Mouse (Mus musculus): ENCODE measurements around the gene Dnah11. TPM values are rescaled to one million over a fixed set of nuclear protein-coding genes. Genes with fewer than 3 reads are reported as not detected.

Gene Dnah11
- polyA plus RNA-seq, 1 experiment from 2014 or later, result 0.60 TPM

DNA sequence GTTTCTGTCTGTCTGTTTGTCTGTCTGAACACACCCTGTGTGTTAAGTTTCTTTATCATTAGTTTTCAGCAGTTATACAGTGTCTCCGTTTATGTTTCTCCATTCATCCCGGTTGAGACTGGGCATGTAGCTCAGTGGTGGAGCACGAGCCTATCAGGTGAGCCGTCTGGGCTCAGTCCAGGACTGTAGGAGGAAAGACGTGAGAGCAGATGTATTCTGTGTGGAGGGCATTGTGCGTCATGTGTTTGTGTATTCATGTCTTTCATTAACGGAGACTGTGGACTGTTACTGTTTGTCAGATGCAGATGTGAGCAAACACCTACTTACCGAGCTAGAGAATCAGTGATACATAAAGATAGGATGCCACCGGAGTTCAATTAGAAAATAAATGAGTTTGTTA lies 341.8 kb downstream of the Dnah11 start:
- no peaks in the 10 kb centered on the region for H3K9me3 ChIP-seq (replicated peaks)
- H3K4me1 ChIP-seq, result no peaks in the 10 kb centered on the region
- WGBS, result 74% methylated on average over 9 of the region's 9 CpGs
- no peak overlapping the region for H3K9ac ChIP-seq
- ATAC-seq (ENCODE audit: insufficient number of reproducible peaks, low FRiP score, low TSS enrichment, low read depth), result no peak
- H3K36me3 ChIP-seq, result no peaks in the 10 kb centered on the region
- H3K27ac ChIP-seq (replicated peaks), result no peak overlapping the region
- H3K4me3 ChIP-seq (replicated peaks), result no peak overlapping the region
- H3K4me2 ChIP-seq (replicated peaks), result no peak overlapping the region
- H3K27me3 ChIP-seq, result no peaks in the 10 kb centered on the region

DNA sequence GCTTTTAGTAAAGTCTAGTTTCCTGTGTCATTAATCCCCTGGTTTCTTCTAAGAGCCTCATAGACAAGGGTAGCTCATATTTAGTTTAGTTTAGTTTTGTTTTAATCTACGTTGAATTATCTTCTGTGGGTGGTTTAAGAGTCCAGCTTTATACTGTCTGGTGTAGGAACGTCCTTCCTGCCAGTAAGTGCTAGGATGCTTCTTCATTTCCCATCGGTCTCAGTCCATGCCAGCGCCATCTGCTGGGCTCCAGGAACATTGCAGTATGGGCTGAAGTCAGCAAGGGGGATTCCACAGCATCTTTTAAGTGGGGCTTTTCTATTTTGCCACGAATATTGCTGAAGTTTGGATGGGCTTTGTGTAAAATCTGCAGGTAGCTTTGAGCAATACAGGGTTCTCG lies 345.5 kb downstream of the Dnah11 start:
- H3K9ac ChIP-seq, result no peak overlapping the region
- no peaks in the 10 kb centered on the region for H3K9me3 ChIP-seq (replicated peaks)
- H3K27ac ChIP-seq (replicated peaks), result no peak overlapping the region
- ATAC-seq (ENCODE audit: insufficient number of reproducible peaks, low FRiP score, low TSS enrichment, low read depth), result no peak
- H3K4me1 ChIP-seq, result no peaks in the 10 kb centered on the region
- H3K27me3 ChIP-seq, result no peaks in the 10 kb centered on the region
- no peak overlapping the region for H3K4me2 ChIP-seq (replicated peaks)
- 28% methylated on average over 6 of the region's 6 CpGs for WGBS
- H3K36me3 ChIP-seq, result no peaks in the 10 kb centered on the region
- H3K4me3 ChIP-seq (replicated peaks), result no peak overlapping the region

DNA sequence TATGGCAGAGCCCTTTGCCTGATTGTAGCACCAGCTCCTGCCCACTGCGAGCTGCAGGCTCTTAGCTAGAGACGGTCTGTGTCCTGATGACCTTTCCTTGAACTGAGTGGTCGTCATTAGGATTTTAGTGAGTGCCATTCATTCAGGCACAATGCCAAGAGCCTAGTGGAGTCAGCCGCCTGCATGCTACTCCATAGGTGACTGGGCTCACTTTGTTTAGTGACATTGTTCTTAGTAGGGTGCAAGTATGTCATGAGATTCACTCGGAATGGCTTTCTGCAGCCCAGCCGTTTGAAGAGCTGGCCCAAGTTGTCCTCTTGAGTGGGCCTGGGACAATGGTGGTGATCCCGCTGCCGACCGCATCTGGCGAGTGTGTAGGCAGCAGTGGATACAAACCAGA lies 348.4 kb downstream of the Dnah11 start:
- 71% methylated on average over 10 of the region's 10 CpGs for WGBS
- no peak for ATAC-seq (ENCODE audit: insufficient number of reproducible peaks, low FRiP score, low TSS enrichment, low read depth)
- Histone ChIP-seq H3K27ac (replicated peaks) (no peak overlapping the region), H3K4me2 (replicated peaks) (no peak overlapping the region), H3K27me3 (no peaks in the 10 kb centered on the region), H3K9ac (no peak overlapping the region), H3K4me1 (no peaks in the 10 kb centered on the region), H3K36me3 (no peaks in the 10 kb centered on the region), H3K9me3 (replicated peaks) (no peaks in the 10 kb centered on the region), H3K4me3 (replicated peaks) (no peak overlapping the region)

DNA sequence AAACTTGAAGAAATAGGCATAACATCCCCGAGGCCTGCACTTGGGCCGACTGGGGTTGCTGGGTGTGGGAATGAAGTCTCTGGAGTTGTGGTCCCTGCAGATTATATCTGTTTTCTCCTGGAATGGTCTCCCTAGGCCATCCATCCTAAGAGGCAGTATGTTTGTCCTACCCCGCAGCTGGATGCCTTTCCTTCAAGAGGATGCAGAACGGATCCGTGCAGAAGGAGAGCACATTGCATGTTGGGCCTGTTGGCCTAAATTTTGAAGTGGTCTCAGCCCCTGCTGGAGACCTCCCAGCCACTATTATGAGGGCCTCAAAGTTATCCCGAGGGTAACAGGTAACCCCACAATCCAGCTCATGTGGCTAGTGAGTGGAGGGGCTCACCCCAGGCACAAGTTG lies 350.2 kb downstream of the Dnah11 start:
- ATAC-seq (ENCODE audit: insufficient number of reproducible peaks, low FRiP score, low TSS enrichment, low read depth), result no peak
- Histone ChIP-seq H3K4me3 (replicated peaks) (no peak overlapping the region), H3K4me2 (replicated peaks) (no peak overlapping the region), H3K27ac (replicated peaks) (no peak overlapping the region), H3K36me3 (no peaks in the 10 kb centered on the region), H3K9me3 (replicated peaks) (no peaks in the 10 kb centered on the region), H3K27me3 (no peaks in the 10 kb centered on the region), H3K4me1 (peaks cover 8% of the 10 kb centered on the region; the same call in 1 of the 2 replicates), H3K9ac (no peak overlapping the region)
- 92% methylated on average over 6 of the region's 6 CpGs for WGBS

DNA sequence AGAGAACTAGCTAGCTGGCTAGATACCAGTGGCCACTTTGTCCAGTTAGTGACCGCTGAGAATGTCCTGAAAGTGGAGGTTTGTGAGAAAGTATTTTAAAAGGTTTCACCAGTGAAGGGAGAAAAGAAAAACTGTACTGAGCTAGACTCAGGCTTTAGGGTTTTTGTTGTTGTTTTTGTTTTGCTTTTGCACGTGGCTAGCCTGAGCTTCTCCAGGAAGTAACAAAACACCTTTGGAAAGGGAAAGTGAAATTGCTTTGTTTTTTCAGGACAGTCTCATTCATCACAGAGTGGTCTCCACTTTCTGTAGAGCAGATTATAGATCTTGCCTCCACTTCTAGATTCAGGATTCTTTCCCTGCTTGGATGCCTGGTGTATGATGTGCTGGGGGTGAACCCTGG lies 353.9 kb downstream of the Dnah11 start:
- Histone ChIP-seq H3K9ac (no peak overlapping the region), H3K4me1 (peaks cover 12% of the 10 kb centered on the region; the same call in 1 of the 2 replicates), H3K4me3 (replicated peaks) (peak overlapping the region; percentile 89), H3K9me3 (replicated peaks) (no peaks in the 10 kb centered on the region), H3K27me3 (no peaks in the 10 kb centered on the region), H3K4me2 (replicated peaks) (peak overlapping the region; percentile 93), H3K27ac (replicated peaks) (no peak overlapping the region), H3K36me3 (no peaks in the 10 kb centered on the region)
- no peak for ATAC-seq (ENCODE audit: insufficient number of reproducible peaks, low FRiP score, low TSS enrichment, low read depth)
- WGBS, result 27% methylated on average over 2 of the region's 2 CpGs

DNA sequence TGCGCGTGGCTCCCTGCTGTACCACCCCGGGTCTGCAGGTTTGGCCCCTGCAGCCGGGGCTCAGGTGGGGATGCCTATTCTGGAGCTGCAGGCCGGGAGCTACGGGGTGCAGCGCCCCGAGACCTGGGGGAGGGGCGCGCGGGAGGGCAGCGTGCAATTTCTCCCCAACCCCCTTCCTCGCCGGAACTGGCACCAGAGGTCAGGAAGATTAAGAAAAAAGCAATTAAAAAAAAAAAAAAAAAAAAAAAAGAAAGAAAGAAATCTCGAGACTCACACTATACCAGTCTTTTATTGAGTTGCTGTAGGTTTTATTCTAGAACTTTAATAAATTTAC lies 354.8 kb downstream of the Dnah11 start:
- H3K9ac ChIP-seq, result peak overlapping the region; percentile 89
- H3K4me3 ChIP-seq (replicated peaks), result peak overlapping the region; percentile 89
- no peaks in the 10 kb centered on the region for H3K36me3 ChIP-seq
- H3K4me1 ChIP-seq, result peaks cover 12% of the 10 kb centered on the region; the same call in 1 of the 2 replicates
- peak overlapping the region; percentile 93 for H3K4me2 ChIP-seq (replicated peaks)
- no peak for ATAC-seq (ENCODE audit: insufficient number of reproducible peaks, low FRiP score, low TSS enrichment, low read depth)
- no peaks in the 10 kb centered on the region for H3K9me3 ChIP-seq (replicated peaks)
- H3K27me3 ChIP-seq, result no peaks in the 10 kb centered on the region
- 0 out of 2 replicates have a peak overlapping the region, but pooled peaks have one; percentile 75 for H3K27ac ChIP-seq (replicated peaks)
- WGBS, result under 1% methylated on average over 15 of the region's 15 CpGs

DNA sequence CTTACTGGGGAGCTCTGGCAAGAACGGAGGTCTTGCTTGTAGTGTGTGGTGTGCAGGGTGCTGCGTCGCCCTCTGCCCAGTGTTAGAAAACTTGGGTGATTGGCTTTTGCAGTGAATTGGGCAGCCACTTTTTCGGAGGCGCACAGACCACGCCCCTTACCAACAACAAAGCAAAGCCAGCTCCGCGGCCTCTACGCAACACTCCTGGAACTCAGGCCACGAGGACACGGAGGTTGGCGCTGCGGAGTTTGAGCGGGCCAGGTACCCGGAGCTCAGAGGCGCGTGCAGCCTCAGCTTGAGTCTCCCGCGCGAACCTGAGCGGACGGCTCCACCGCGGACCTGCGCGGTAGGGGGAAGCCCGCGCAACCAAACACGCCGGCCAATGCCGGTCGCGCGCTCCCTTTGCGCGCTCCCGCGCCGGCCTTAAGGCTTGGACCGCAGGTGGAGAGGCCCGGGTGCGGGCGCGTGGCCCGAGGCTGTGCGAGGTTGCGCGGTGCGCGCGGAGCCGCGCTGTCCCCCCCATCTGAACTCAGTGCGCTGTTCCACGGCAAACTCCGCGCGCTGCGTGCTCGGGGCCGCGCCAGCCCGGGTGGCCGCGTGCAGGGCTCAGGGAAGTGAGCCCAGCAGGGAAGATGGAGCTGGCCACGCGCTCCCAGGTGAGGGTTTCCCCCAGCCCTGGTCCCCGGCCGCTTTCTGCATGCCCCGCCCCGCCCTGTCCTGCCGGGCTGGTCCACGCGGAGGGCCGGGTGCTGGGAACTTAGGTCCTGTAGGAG lies 355.4 kb downstream of the Dnah11 start:
- Histone ChIP-seq H3K4me3 (replicated peaks) (peak overlapping the region; percentile 89), H3K27ac (replicated peaks) (peak overlapping the region; percentile 75; the same call in 1 of the 2 replicates), H3K36me3 (no peaks in the 10 kb centered on the region), H3K9ac (peak overlapping the region; percentile 89), H3K4me2 (replicated peaks) (peak overlapping the region; percentile 93), H3K9me3 (replicated peaks) (no peaks in the 10 kb centered on the region), H3K27me3 (no peaks in the 10 kb centered on the region), H3K4me1 (peaks cover 12% of the 10 kb centered on the region; the same call in 1 of the 2 replicates)
- peak; percentile 93 for ATAC-seq (ENCODE audit: insufficient number of reproducible peaks, low FRiP score, low TSS enrichment, low read depth)
- under 1% methylated on average over 75 of the region's 75 CpGs for WGBS

DNA sequence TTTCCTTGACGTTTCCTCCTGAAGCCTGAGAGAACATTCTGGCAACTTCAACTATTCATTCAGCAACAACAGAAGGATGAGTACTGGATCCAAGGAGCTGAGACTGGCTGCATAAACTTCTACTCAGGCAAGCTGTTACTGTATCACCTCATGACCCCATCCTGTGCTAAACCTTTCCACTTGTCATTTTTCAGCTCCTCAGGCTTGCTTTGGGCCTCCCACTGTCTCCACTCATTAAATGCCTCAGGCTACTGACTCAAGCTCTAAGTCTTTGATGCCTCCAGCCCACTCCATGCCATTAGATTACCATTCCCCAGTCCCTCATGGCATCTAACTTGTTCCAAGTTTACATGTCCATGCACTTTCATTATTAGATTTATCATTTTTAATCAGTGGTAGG lies 356.2 kb downstream of the Dnah11 start:
- Histone ChIP-seq H3K27me3 (no peaks in the 10 kb centered on the region), H3K9me3 (replicated peaks) (no peaks in the 10 kb centered on the region), H3K4me3 (replicated peaks) (no peak overlapping the region), H3K4me2 (replicated peaks) (no peak overlapping the region), H3K4me1 (peaks cover 12% of the 10 kb centered on the region; the same call in 1 of the 2 replicates), H3K36me3 (no peaks in the 10 kb centered on the region), H3K9ac (no peak overlapping the region), H3K27ac (replicated peaks) (no peak overlapping the region)
- no peak for ATAC-seq (ENCODE audit: insufficient number of reproducible peaks, low FRiP score, low TSS enrichment, low read depth)
- WGBS, result 73% methylated on average over 1 of the region's 1 CpGs

DNA sequence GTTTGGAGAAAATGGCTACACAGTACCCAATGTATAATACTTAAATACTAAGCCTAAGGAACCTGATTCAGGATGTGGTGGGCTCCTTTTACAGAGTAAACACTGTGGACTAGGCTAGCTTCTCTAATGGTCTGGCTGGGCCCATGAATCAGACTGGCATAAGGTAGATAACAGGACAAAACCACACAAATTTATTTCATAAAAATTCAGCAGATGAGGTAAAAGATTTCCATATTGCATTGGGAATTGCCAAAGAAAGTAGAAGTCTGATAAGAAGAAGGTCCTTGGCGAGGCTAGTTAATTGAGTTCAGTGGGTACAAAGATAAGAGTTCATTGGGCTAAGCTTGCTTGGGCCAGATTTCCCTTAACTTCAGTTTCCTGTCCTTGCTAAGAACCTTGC lies 358.1 kb downstream of the Dnah11 start:
- 79% methylated on average over 1 of the region's 1 CpGs for WGBS
- Histone ChIP-seq H3K27me3 (no peaks in the 10 kb centered on the region), H3K4me2 (replicated peaks) (no peak overlapping the region), H3K27ac (replicated peaks) (no peak overlapping the region), H3K9ac (no peak overlapping the region), H3K36me3 (no peaks in the 10 kb centered on the region), H3K4me3 (replicated peaks) (no peak overlapping the region), H3K9me3 (replicated peaks) (no peaks in the 10 kb centered on the region), H3K4me1 (peaks cover 12% of the 10 kb centered on the region; the same call in 1 of the 2 replicates)
- no peak for ATAC-seq (ENCODE audit: insufficient number of reproducible peaks, low FRiP score, low TSS enrichment, low read depth)

DNA sequence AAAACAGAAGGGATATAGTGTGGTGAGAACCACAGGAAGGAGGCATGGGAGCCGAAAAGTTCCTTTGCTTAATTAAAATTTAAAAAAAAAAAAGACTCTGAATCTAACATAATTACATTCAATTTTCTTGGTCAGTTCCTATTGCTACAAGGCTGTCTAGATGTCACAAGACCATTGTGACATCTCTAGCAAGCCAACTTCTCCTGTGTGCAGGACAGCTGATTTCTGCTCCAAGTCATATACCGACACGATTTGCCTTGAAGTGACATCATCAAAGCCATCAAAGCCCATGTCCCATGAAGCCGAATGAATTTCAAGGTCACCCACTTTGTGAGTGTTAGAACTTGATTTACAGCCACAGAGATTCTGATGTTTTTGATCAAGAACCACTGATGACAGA lies 361.5 kb downstream of the Dnah11 start:
- H3K4me1 ChIP-seq, result no peaks in the 10 kb centered on the region
- no peak overlapping the region for H3K9ac ChIP-seq
- H3K27me3 ChIP-seq, result no peaks in the 10 kb centered on the region
- H3K36me3 ChIP-seq, result no peaks in the 10 kb centered on the region
- WGBS, result 78% methylated on average over 4 of the region's 4 CpGs
- H3K9me3 ChIP-seq (replicated peaks), result no peaks in the 10 kb centered on the region
- H3K4me2 ChIP-seq (replicated peaks), result no peak overlapping the region
- H3K27ac ChIP-seq (replicated peaks), result no peak overlapping the region
- no peak for ATAC-seq (ENCODE audit: insufficient number of reproducible peaks, low FRiP score, low TSS enrichment, low read depth)
- no peak overlapping the region for H3K4me3 ChIP-seq (replicated peaks)

DNA sequence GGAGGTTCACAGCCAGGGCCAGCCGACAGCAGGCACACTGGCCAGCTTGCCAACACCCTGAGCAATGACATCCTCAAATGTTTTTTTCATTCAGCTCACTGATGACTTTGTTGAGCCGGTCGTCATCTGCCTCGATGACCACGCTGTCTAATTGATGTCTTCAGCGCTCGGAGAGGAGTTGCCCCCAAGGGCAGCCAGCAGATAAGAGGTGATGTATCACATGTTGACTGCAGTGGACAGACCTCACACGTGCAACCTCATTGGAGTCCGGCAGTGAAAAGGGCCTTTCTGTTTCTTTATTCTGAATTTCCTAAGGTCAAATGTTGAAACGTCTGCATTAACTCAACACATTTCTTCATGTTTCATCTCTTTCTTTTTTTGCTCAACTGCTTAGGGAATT lies 363.5 kb downstream of the Dnah11 start:
- H3K27me3 ChIP-seq, result no peaks in the 10 kb centered on the region
- no peak overlapping the region for H3K9ac ChIP-seq
- no peaks in the 10 kb centered on the region for H3K36me3 ChIP-seq
- ATAC-seq (ENCODE audit: insufficient number of reproducible peaks, low FRiP score, low TSS enrichment, low read depth), result no peak
- no peak overlapping the region for H3K4me3 ChIP-seq (replicated peaks)
- no peak overlapping the region for H3K4me2 ChIP-seq (replicated peaks)
- H3K9me3 ChIP-seq (replicated peaks), result no peaks in the 10 kb centered on the region
- WGBS, result 62% methylated on average over 10 of the region's 10 CpGs
- H3K4me1 ChIP-seq, result no peaks in the 10 kb centered on the region
- H3K27ac ChIP-seq (replicated peaks), result no peak overlapping the region

DNA sequence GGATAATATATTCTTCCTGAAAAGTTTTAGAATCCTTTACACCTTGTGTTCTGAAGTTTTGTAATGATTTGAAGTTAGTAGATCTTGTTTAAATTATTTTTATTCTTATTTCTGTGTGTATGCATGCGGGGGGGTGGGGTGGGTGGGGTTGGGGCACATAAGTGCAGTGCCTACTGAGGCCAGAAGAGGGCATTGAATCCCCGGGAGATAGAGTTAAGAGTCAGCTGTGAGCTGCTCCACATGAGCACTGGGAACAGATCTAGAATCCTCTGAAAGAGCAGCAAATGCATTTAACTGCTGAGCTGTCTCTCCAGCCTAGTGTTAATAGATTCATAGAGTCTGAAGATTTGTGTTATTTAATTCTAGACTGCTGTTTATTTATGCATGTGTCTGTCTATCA lies 364.2 kb downstream of the Dnah11 start:
- Histone ChIP-seq H3K27me3 (no peaks in the 10 kb centered on the region), H3K4me2 (replicated peaks) (no peak overlapping the region), H3K27ac (replicated peaks) (no peak overlapping the region), H3K4me1 (no peaks in the 10 kb centered on the region), H3K9ac (no peak overlapping the region), H3K4me3 (replicated peaks) (no peak overlapping the region), H3K9me3 (replicated peaks) (no peaks in the 10 kb centered on the region), H3K36me3 (no peaks in the 10 kb centered on the region)
- no peak for ATAC-seq (ENCODE audit: insufficient number of reproducible peaks, low FRiP score, low TSS enrichment, low read depth)
- WGBS, result 76% methylated on average over 2 of the region's 2 CpGs

All from embryonic facial prominence, embryonic 15.5 days (tissue).